Mouse (Mus musculus) megakaryocyte, adult 5-6 weeks (primary cell): ENCODE measurements around the gene Dvl3. TPM values are rescaled to one million over a fixed set of nuclear protein-coding genes. Genes with fewer than 3 reads are reported as not detected.
"Not testable (repeated sequence)": the region's sequence is repeated elsewhere in the genome, so short reads cannot be mapped to it uniquely, and the experiment has no call there.

Experiments
- ATAC-seq: 2 replicates; pipeline ENCODE4 v1.8.0; 2016; ENCODE audit warnings: mild to moderate bottlenecking, inconsistent platforms; ENCODE audit not compliant: poor library complexity, severe bottlenecking
- total RNA-seq, 2 experiments: library from RNA; stranded (forward) in 1 of 2; stranded (reverse) in 1 of 2; fragments of 153-499, 151-499 nt in 1 of 2; fragments of 221-1000, 200-1000 nt in 1 of 2; gene quantifications; 2 replicates each; pipeline versions ENCODE4 v1.2.3 to v1.2.4; 2015 to 2017

Dvl3 gene
- total RNA-seq (2015) (21.9 and 22.4 TPM in 2 replicates), total RNA-seq (2017) (2.6 and 4.2 TPM in 2 replicates)

DNA sequence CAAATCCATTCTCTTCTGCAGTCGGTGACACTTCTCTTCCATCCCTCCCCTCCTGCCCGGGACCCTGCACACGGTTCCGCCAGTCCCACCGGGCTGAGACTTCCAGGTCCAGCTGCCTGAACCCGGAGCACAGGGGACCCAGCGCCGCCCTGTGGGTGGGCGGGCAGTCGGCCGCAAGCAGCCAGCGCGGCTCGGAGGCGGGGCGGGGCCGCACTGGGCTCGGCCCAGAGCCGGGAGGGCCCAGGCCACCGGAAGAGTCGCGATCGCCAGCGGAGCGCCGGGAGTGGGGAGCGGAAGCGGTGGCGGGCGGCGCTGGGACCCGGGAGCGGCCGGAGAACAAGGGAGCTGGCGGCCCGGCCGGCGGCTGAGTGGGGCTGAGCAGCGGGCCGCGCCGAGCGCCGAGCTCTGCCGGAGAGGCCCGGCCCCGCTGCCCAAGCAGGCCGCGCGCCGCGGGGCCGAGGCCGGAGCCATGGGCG, at the start of gene Dvl3:
Gene Dvl3 (plus strand): TSS at position 257 of the 476 bp plus-strand sequence.
- peak; percentile 97 for ATAC-seq

- ATAC-seq, result no peak
Observed at GRCm38 (mm10) chr16:20470981-20471380, 45.8 kb upstream of the Dvl3 start.

DNA sequence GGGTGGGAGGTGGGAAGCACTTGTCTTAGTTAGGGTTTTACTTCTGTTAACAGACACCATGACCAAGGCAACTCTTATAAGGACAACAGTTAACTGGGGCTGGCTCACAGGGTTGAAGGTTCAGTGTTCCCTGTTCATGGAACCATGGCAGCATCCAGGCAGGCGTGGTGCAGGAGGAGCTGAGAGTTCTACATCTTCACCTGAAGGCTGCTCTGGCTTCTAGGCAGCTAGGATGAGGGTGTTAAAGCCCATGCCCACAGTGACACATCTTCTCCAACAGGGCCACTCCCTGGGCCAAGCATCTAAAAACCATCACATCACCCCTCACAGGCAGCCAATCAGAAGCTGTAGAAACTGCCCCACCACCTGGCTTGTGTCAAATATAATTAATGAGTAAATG, 45.1 kb upstream of the Dvl3 start:
- no peak for ATAC-seq

GRCm38 (mm10) chr16:20473748-20474147, 43.0 kb upstream of the Dvl3 start:
- no peak for ATAC-seq

- no peak for ATAC-seq
Observed at GRCm38 (mm10) chr16:20474211-20474610, 42.6 kb upstream of the Dvl3 start.

DNA sequence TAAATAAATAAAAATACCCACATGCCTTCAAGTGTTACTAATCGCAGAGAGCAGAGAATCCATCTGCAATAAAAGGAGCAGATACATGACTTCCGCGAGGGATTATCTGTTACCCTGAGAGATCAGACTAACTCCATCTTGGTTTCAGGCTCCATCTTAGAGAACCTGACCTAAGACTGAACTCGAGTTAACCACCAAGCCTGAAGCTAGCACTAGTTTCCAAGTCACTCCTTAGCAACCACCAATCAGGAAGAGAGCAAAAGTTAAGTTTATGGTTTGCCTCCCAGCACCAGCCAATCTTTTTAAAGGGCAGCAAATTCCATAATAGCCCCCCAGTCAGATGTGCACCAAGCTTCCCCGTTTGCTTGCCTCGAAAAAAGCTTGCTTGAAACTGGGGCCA, 42.0 kb upstream of the Dvl3 start:
- no peak for ATAC-seq

GRCm38 (mm10) chr16:20475335-20475734, 41.4 kb upstream of the Dvl3 start:
- ATAC-seq, result no peak

- no peak for ATAC-seq
Observed at GRCm38 (mm10) chr16:20476857-20477256, 39.9 kb upstream of the Dvl3 start.

- ATAC-seq, result no peak
Observed at GRCm38 (mm10) chr16:20477270-20477669, 39.5 kb upstream of the Dvl3 start.

- ATAC-seq, result no peak
Observed at GRCm38 (mm10) chr16:20478504-20478903, 38.3 kb upstream of the Dvl3 start.

DNA sequence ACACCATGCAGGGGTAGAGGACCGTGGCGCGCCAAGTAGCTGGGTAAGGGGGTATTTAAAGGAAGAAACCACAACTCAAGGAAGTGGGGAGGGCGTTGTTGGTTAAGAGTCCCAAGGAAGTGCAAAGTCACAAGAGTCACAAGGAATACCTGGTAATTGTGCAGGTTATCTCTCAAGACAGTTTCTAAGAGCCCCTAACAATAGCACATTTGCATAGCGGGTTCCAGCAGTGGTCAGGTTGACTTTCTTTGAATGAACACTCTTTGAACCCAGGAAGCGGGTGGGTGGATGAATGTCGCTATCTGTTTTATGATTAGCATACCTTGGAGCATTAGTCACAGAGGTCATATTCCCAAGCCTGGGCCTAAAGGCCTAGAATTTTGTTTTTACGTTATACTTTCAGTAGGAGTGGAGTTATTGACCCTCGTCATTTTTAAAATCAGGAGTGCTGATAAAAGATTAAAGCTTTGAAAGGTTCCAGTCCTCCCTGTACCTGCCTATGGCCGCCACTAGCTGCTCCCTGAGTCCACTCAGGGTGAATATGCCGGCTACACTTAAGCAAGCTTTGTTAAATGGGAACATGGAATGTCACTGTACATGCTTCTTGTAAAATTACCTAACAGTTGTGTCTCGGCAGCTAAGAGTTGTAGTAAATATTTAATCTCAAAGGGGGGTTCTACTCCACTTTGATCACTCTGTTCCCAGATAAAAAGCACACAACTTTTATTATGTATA, 37.6 kb upstream of the Dvl3 start:
- not testable (repeated sequence) for ATAC-seq

DNA sequence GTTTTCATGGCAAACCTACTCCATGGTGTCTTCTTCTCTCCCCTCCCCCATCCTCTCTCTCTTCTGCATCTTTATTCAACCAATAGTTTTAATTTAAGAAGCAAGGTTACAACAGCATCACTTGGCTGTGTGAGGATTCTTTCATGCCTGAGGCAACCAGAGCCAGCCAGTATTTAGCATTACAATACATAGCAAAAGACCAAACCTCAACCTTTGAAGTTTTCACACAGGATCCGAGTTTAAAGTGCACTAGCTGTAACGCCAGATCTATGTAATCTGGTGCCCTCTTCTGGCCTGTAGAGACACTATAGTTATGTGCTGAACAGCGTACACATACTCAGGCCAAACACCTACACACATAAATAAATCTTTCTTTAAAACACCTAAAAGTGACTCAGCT, 36.7 kb upstream of the Dvl3 start:
- peak; percentile 51 for ATAC-seq

- ATAC-seq, result no peak
Observed at GRCm38 (mm10) chr16:20481746-20482145, 35.0 kb upstream of the Dvl3 start.

- not testable (repeated sequence) for ATAC-seq
Observed at GRCm38 (mm10) chr16:20483716-20484115, 33.1 kb upstream of the Dvl3 start.

GRCm38 (mm10) chr16:20485061-20485460, 31.7 kb upstream of the Dvl3 start:
- no peak for ATAC-seq

GRCm38 (mm10) chr16:20486048-20486447, 30.7 kb upstream of the Dvl3 start:
- no peak for ATAC-seq

GRCm38 (mm10) chr16:20488151-20488550, 28.6 kb upstream of the Dvl3 start:
- no peak for ATAC-seq

GRCm38 (mm10) chr16:20488751-20489150, 28.0 kb upstream of the Dvl3 start:
- ATAC-seq, result not testable (repeated sequence)

- ATAC-seq, result no peak
Observed at GRCm38 (mm10) chr16:20489233-20489632, 27.5 kb upstream of the Dvl3 start.

DNA sequence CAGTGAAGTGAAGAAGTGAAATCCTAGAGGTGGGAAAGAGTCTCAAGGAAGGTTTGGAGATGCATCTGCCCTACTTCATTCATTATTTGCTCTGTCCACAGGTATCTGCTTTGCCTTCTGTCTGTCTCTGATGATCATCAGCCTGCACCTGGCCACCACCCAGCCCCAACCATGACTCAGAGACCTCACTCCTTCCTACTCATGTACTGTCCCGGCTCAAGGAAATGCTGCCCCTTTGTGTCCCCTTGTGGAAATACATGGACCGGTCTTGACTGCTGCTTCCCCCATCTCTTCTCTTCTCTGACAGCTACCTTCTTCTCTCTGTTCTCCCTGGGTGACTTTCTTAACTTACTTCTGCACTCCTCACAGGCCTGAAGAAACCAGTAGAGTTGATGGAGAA, 26.2 kb upstream of the Dvl3 start:
- no peak for ATAC-seq

- ATAC-seq, result no peak
Observed at GRCm38 (mm10) chr16:20491301-20491700, 25.5 kb upstream of the Dvl3 start.

GRCm38 (mm10) chr16:20493452-20493851, 23.3 kb upstream of the Dvl3 start:
- ATAC-seq, result no peak
